Mouse (Mus musculus) spleen, adult 2 months (tissue): ENCODE results near the gene Mef2c.

Experiments used
- CTCF ChIP-seq: fragments of 200-500 bp; IDR thresholded peaks from 2 replicates; pipeline ENCODE4 v1.5.1; 2011; ENCODE audit warnings: mild to moderate bottlenecking, inconsistent platforms; ENCODE audit not compliant: insufficient read depth, insufficient read length, insufficient replicate concordance; ENCODE audit errors: extremely low read depth
- POLR2A ChIP-seq: fragments of 200-500 bp; IDR thresholded peaks from 2 replicates; pipeline ENCODE4 v1.6.1; 2011; ENCODE audit warnings: low read depth, low read length, inconsistent platforms

GRCm38 (mm10) chr13:83595429-83595828, 91.6 kb downstream of the Mef2c start:
- no peak for TF ChIP-seq CTCF
- TF ChIP-seq POLR2A: no peak
